Mouse (Mus musculus) midbrain, embryonic 11.5 days (tissue): Measurements from ENCODE around the gene Adamts17. TPM values are rescaled to one million over a fixed set of nuclear protein-coding genes. Genes with fewer than 3 reads are reported as not detected.

ENCODE experiments used
- ATAC-seq: fragments of 200-750 bp; cut with Nextera tagmentation; 2 replicates; pipeline ENCODE4 v1.8.0; 2017; ENCODE audit warnings: moderate TSS enrichment, moderate library complexity; ENCODE audit not compliant: low FRiP score
- DNase-seq: peaks from one replicate; pipeline ENCODE4 v3.0.0; 2015; ENCODE audit warnings: low spot score; ENCODE audit errors: missing footprints
- H3K27ac ChIP-seq: fragments of 300-500 bp; sonication (generic); 2 replicates; pipeline ENCODE4 v1.5.1; 2014; ENCODE audit warnings: low read depth, low read length
- H3K27me3 ChIP-seq: fragments of 300-500 bp; sonication (generic); 2 replicates; pipeline ENCODE4 v1.6.1; 2014; ENCODE audit warnings: mild to moderate bottlenecking, low read length, moderate library complexity, mixed read lengths; ENCODE audit not compliant: control insufficient read depth, insufficient read depth
- H3K36me3 ChIP-seq: fragments of 300-500 bp; sonication (generic); 2 replicates; pipeline ENCODE4 v1.6.1; 2014; ENCODE audit warnings: mild to moderate bottlenecking, low read length, moderate library complexity, mixed read lengths; ENCODE audit not compliant: control insufficient read depth, insufficient read depth
- H3K4me1 ChIP-seq: fragments of 300-500 bp; sonication (generic); 2 replicates; pipeline ENCODE4 v1.6.1; 2014; ENCODE audit warnings: low read length; ENCODE audit not compliant: control insufficient read depth, insufficient read depth
- H3K4me2 ChIP-seq: fragments of 300-500 bp; sonication (generic); 2 replicates; pipeline ENCODE4 v1.6.1; 2014; ENCODE audit warnings: mild to moderate bottlenecking, moderate library complexity
- H3K4me3 ChIP-seq: fragments of 300-500 bp; sonication (generic); 2 replicates; pipeline ENCODE4 v1.5.1; 2014; ENCODE audit warnings: low read depth, low read length
- H3K9ac ChIP-seq: fragments of 300-500 bp; sonication (generic); 2 replicates; pipeline ENCODE4 v1.6.1; 2014; ENCODE audit warnings: low read length
- H3K9me3 ChIP-seq: fragments of 300-500 bp; sonication (generic); 2 replicates; pipeline ENCODE4 v1.6.1; 2016; ENCODE audit warnings: low read length; ENCODE audit not compliant: control insufficient read depth
- WGBS: fragments of 180-500 bp; shearing (Covaris S2); extraction: QIAGEN DNeasy Blood & Tissue Kit; methylation state at CpG from one replicate; pipeline ENCODE4 v1.1.7; 2014; 5-methylcytosine and 5-hydroxymethylcytosine counted together
- polyA plus RNA-seq: library from polyadenylated mRNA; unstranded; fragments of >200 nt; fragmentation: Nextera tagmentation; extraction: Ambion mirVana; gene quantifications from 2 replicates; pipeline ENCODE4 v1.2.1, GENCODE M21; 2014

Adamts17 gene
- polyA plus RNA-seq, 1 experiment from 2014 or later, result 0.96 TPM

GRCm38 (mm10) chr7:67065631-67066030 is 226.1 kb downstream of the Adamts17 start:
- no peak overlapping the region for H3K9ac ChIP-seq
- no peaks in the 10 kb centered on the region for H3K27me3 ChIP-seq
- 92% methylated on average over 4 of the region's 4 CpGs for WGBS
- H3K9me3 ChIP-seq, result no peaks in the 10 kb centered on the region
- H3K4me1 ChIP-seq, result no peaks in the 10 kb centered on the region
- DNase-seq (peak; percentile 44), ATAC-seq (no peak)
- no peak overlapping the region for H3K4me2 ChIP-seq
- H3K36me3 ChIP-seq, result no peaks in the 10 kb centered on the region
- no peak overlapping the region for H3K27ac ChIP-seq
- H3K4me3 ChIP-seq, result no peak overlapping the region

DNA sequence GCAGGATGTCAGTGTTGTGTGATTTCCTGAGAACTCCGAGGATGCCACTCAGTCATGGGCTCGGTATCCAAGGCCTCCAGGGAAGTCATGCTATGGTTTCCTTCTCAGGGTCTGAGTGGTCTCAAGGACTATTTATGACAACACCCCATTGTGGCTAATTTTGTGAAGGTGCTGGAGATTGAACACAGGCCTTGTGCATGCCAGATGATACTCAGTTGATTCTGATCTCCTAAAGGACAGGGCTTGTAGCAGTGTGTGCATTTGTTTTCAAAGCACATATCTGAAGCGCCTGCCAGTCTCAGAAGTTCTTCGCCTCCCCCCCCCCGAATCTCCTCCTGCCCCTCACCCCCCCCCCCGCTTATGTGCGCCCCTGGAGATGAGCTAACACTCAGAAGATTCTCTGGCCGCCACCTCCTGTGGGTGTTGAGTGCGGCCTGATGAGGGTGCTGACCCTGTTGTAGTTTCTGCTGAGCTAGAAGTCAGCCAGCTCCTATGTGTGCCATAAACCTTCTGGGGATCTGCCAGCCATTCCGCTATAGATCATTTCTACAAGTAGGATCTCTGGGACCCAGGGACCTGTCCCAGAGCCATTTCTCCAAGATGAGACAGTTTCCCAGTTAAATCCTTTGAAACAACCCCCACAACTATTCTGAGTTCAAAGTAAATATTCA is 232.6 kb downstream of the Adamts17 start:
- DNase-seq (no peak), ATAC-seq (no peak)
- no peak overlapping the region for H3K4me3 ChIP-seq
- H3K9ac ChIP-seq, result no peak overlapping the region
- no peaks in the 10 kb centered on the region for H3K9me3 ChIP-seq
- H3K36me3 ChIP-seq, result no peaks in the 10 kb centered on the region
- WGBS, result 84% methylated on average over 10 of the region's 10 CpGs
- H3K4me1 ChIP-seq, result no peaks in the 10 kb centered on the region
- no peak overlapping the region for H3K27ac ChIP-seq
- H3K27me3 ChIP-seq, result no peaks in the 10 kb centered on the region
- no peak overlapping the region for H3K4me2 ChIP-seq

GRCm38 (mm10) chr7:67082751-67083150 is 243.2 kb downstream of the Adamts17 start:
- no peak overlapping the region for H3K27ac ChIP-seq
- H3K36me3 ChIP-seq, result no peaks in the 10 kb centered on the region
- no peaks in the 10 kb centered on the region for H3K27me3 ChIP-seq
- H3K9ac ChIP-seq, result no peak overlapping the region
- H3K4me3 ChIP-seq, result no peak overlapping the region
- no peaks in the 10 kb centered on the region for H3K9me3 ChIP-seq
- WGBS, result 90% methylated on average over 10 of the region's 10 CpGs
- ATAC-seq (no peak), DNase-seq (no peak)
- no peaks in the 10 kb centered on the region for H3K4me1 ChIP-seq
- H3K4me2 ChIP-seq, result no peak overlapping the region

- Histone ChIP-seq H3K4me3 (no peak overlapping the region), H3K4me2 (no peak overlapping the region), H3K36me3 (no peaks in the 10 kb centered on the region), H3K4me1 (no peaks in the 10 kb centered on the region), H3K9me3 (no peaks in the 10 kb centered on the region), H3K9ac (no peak overlapping the region), H3K27me3 (no peaks in the 10 kb centered on the region), H3K27ac (no peak overlapping the region)
- WGBS, result 80% methylated on average over 6 of the region's 6 CpGs
- DNase-seq (no peak), ATAC-seq (no peak)
These were observed 248.2 kb downstream of the Adamts17 start for GRCm38 (mm10) chr7:67087759-67088158.

GRCm38 (mm10) chr7:67097096-67097495 is 257.6 kb downstream of the Adamts17 start:
- ATAC-seq (no peak), DNase-seq (no peak)
- Histone ChIP-seq H3K27ac (no peak overlapping the region), H3K4me2 (no peak overlapping the region), H3K36me3 (no peaks in the 10 kb centered on the region), H3K27me3 (no peaks in the 10 kb centered on the region), H3K9ac (no peak overlapping the region), H3K4me1 (no peaks in the 10 kb centered on the region), H3K4me3 (no peak overlapping the region), H3K9me3 (no peaks in the 10 kb centered on the region)
- 93% methylated on average over 2 of the region's 2 CpGs for WGBS

DNA sequence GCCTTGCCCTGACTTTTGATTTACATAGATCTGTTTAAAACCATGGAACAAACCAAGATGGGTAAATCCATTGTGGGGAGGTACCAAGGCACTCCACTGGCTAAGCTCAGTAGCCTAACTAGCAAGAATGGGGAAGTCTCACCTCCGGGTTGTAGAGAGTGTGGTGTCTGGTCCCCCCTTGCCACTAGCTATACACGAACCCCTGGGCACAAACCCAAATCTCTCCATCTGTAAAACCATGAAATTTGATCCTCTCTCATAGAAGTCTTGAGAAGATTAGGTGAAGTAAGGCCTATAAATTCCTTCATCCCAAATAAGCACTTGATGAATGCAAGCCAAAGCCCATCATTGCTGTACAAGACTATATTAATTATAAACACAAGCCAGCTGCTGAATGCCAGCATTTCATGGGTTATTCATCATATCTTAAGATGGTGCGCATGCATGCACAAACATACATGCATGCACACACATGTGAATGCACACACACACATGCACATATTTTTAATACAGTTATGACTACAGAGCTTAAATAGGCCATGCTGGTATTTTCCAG is 262.0 kb downstream of the Adamts17 start:
- Histone ChIP-seq H3K4me1 (no peaks in the 10 kb centered on the region), H3K4me3 (no peak overlapping the region), H3K27me3 (no peaks in the 10 kb centered on the region), H3K9me3 (no peaks in the 10 kb centered on the region), H3K4me2 (no peak overlapping the region), H3K36me3 (no peaks in the 10 kb centered on the region), H3K27ac (no peak overlapping the region), H3K9ac (no peak overlapping the region)
- DNase-seq (no peak), ATAC-seq (no peak)
- WGBS, result 84% methylated on average over 3 of the region's 3 CpGs

DNA sequence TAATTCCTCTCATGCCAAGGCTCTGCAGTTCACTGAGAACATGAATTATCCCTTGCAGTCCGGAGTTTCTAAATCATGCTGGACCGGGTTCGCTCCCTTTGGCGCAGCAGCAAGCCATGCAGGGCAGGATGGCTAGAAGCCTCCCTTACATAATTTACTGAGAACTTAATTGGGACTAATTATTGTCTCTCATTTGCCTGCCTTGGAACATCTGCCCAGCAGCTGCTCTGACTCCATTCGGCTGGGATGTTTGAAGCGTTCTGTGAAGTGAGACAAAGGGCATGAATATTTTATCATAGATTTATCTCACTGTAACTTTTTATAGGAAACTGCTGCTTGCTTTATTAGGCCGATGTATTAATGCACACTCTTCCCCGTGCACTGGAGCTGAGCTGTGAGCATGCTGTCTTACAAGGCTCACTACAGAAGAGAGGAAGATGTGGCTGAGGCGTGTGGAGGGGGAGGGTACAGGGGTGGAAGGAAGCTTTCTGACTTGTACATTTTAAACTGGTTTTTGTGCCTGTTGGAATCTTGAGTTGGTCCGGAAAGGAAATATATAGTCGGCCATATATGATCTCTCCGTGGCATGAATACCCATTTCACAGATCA is 271.1 kb downstream of the Adamts17 start:
- Histone ChIP-seq H3K9me3 (no peaks in the 10 kb centered on the region), H3K4me3 (no peak overlapping the region), H3K9ac (no peak overlapping the region), H3K4me1 (no peaks in the 10 kb centered on the region), H3K27me3 (no peaks in the 10 kb centered on the region), H3K4me2 (no peak overlapping the region), H3K36me3 (no peaks in the 10 kb centered on the region), H3K27ac (no peak overlapping the region)
- WGBS, result 90% methylated on average over 12 of the region's 12 CpGs
- ATAC-seq (no peak), DNase-seq (no peak)

GRCm38 (mm10) chr7:67112495-67113216 is 273.1 kb downstream of the Adamts17 start:
- Histone ChIP-seq H3K27me3 (no peaks in the 10 kb centered on the region), H3K4me1 (no peaks in the 10 kb centered on the region), H3K9me3 (no peaks in the 10 kb centered on the region), H3K4me2 (no peak overlapping the region), H3K27ac (no peak overlapping the region), H3K4me3 (no peak overlapping the region), H3K36me3 (no peaks in the 10 kb centered on the region), H3K9ac (no peak overlapping the region)
- ATAC-seq (no peak), DNase-seq (no peak)
- WGBS, result 79% methylated on average over 14 of the region's 14 CpGs

GRCm38 (mm10) chr7:67114056-67114455 is 274.5 kb downstream of the Adamts17 start:
- Histone ChIP-seq H3K4me2 (no peak overlapping the region), H3K27ac (no peak overlapping the region), H3K4me1 (no peaks in the 10 kb centered on the region), H3K36me3 (no peaks in the 10 kb centered on the region), H3K9ac (no peak overlapping the region), H3K9me3 (no peaks in the 10 kb centered on the region), H3K27me3 (no peaks in the 10 kb centered on the region), H3K4me3 (no peak overlapping the region)
- DNase-seq (no peak), ATAC-seq (no peak)
- 99% methylated on average over 3 of the region's 3 CpGs for WGBS
